Mouse (Mus musculus): ENCODE data around the gene Lsmem1. TPM values are rescaled to one million over a fixed set of nuclear protein-coding genes. Genes with fewer than 3 reads are reported as not detected.

Gene Lsmem1
- total and polyA plus RNA-seq, 2 experiments from 2014 or later, result not detected

DNA sequence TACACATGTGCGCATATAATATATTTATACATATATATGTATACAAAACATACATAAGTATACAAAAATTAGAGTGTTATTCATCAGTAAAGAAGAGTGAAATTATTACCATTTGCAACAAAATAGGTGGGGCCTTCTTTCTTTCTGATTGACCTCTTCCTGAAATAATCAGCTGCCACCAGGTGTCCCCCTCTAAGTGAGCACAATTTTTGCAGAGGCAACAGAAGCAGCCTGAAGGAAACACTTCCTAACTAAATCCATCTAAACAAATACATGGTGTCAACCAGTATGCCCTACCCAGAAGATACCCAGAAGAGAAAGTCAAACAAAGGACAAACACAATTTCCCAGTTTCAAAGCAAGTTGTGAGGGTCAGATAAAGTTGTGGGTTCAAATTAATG is 29.6 kb downstream of the Lsmem1 start:
- Histone ChIP-seq H3K36me3 (ENCODE audit: insufficient read depth, low read length) (no peaks in the 10 kb centered on the region), H3K27me3 (ENCODE audit: insufficient read depth, low read length) (no peaks in the 10 kb centered on the region), H3K9ac (replicated peaks; ENCODE audit: low read length, poor library complexity, severe bottlenecking) (no peak overlapping the region), H3K4me2 (ENCODE audit: low read depth, low read length, poor library complexity, severe bottlenecking) (no peak overlapping the region), H3K9me3 (ENCODE audit: low read length) (no peaks in the 10 kb centered on the region), H3K4me1 (ENCODE audit: insufficient read depth, low read length) (no peaks in the 10 kb centered on the region), H3K27ac (ENCODE audit: low read depth, low read length) (no peak overlapping the region), H3K4me3 (ENCODE audit: low read depth, low read length) (no peak overlapping the region)
- no peak; the same call in 1 of the 2 replicates for TF ChIP-seq CTCF (IDR thresholded peaks at IDR 0.05)
- WGBS, result 96% methylated on average over 1 of the region's 1 CpGs
- no peak for ATAC-seq (ENCODE audit: low FRiP score)
- DNase-seq (ENCODE audit: low spot score), result no peak

DNA sequence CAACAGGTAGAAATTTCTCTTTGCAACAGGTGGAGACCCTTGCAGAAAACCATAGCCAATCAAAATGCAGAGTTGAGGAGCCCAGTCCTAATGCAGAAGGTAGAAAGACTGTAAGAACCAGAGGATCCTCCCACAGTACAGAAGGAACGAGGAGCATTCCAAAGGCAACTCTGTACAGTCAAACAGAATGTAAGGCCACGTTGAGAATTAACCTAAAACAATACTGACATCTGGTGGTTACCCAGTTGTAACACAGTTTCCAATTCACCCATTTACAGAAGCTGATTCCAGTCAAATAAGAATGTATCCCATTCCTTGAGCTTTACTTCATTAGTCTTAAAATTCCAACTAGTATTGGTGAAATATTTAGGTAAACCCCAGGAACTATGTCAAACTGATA is 34.7 kb downstream of the Lsmem1 start:
- no peak overlapping the region for H3K9ac ChIP-seq (replicated peaks; ENCODE audit: low read length, poor library complexity, severe bottlenecking)
- no peaks in the 10 kb centered on the region for H3K27me3 ChIP-seq (ENCODE audit: insufficient read depth, low read length)
- ATAC-seq (ENCODE audit: low FRiP score) (no peak), DNase-seq (ENCODE audit: low spot score) (peak; percentile 76)
- H3K4me3 ChIP-seq (ENCODE audit: low read depth, low read length), result no peak overlapping the region
- peak; percentile 85 for TF ChIP-seq CTCF (IDR thresholded peaks at IDR 0.05)
- H3K36me3 ChIP-seq (ENCODE audit: insufficient read depth, low read length), result no peaks in the 10 kb centered on the region
- H3K4me1 ChIP-seq (ENCODE audit: insufficient read depth, low read length), result no peaks in the 10 kb centered on the region
- H3K4me2 ChIP-seq (ENCODE audit: low read depth, low read length, poor library complexity, severe bottlenecking), result no peak overlapping the region
- no peaks in the 10 kb centered on the region for H3K9me3 ChIP-seq (ENCODE audit: low read length)
- 5% methylated on average over 2 of the region's 2 CpGs for WGBS
- no peak overlapping the region for H3K27ac ChIP-seq (ENCODE audit: low read depth, low read length)

DNA sequence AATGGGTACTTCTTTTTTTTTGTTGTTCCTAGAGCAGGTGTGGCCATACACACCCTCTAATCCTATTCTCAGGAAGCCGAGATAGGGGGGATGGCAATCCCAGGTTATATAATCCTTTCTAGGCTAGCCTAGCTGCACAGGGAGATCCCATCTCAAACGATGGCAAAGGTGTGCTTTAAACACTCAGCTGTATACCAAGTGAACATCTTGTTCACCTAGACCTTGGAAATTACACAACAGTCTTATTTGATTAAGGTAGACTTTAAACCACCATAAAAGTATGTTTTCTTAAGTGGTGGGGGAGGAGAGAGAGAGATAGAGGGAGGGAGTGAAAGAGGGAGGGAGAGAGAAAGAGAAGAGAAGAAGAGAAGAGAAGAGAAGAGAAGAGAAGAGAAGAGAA is 38.5 kb downstream of the Lsmem1 start:
- H3K9me3 ChIP-seq (ENCODE audit: low read length), result no peaks in the 10 kb centered on the region
- no peak overlapping the region for H3K9ac ChIP-seq (replicated peaks; ENCODE audit: low read length, poor library complexity, severe bottlenecking)
- TF ChIP-seq CTCF (IDR thresholded peaks at IDR 0.05), result no peak
- no peaks in the 10 kb centered on the region for H3K4me1 ChIP-seq (ENCODE audit: insufficient read depth, low read length)
- no peaks in the 10 kb centered on the region for H3K27me3 ChIP-seq (ENCODE audit: insufficient read depth, low read length)
- H3K36me3 ChIP-seq (ENCODE audit: insufficient read depth, low read length), result no peaks in the 10 kb centered on the region
- 79% methylated on average over 2 of the region's 2 CpGs for WGBS
- no peak overlapping the region for H3K4me2 ChIP-seq (ENCODE audit: low read depth, low read length, poor library complexity, severe bottlenecking)
- DNase-seq (ENCODE audit: low spot score) (no peak), ATAC-seq (ENCODE audit: low FRiP score) (no peak)
- no peak overlapping the region for H3K4me3 ChIP-seq (ENCODE audit: low read depth, low read length)
- no peak overlapping the region for H3K27ac ChIP-seq (ENCODE audit: low read depth, low read length)

DNA sequence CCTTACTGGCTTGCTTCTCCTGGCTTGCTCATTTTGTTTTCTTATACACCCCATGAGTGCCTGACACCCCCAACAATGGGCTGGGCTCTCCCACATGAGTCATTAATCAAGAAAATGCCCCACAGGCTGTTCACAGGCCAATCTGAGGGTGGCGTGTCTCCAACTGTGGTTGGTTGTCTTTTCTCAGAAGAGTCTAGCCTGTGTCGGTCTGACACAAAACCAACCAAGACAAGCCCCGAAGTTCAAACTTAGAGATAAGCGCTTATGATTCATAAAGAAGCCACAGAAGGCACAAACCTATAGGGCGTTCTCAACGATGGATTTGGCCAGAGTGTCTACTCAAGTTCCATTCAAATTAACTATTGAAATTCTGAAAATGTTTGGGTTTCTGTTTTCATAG is 45.1 kb downstream of the Lsmem1 start:
- 95% methylated on average over 6 of the region's 6 CpGs for WGBS
- H3K36me3 ChIP-seq (ENCODE audit: insufficient read depth, low read length), result no peaks in the 10 kb centered on the region
- H3K27me3 ChIP-seq (ENCODE audit: insufficient read depth, low read length), result no peaks in the 10 kb centered on the region
- no peaks in the 10 kb centered on the region for H3K4me1 ChIP-seq (ENCODE audit: insufficient read depth, low read length)
- no peaks in the 10 kb centered on the region for H3K9me3 ChIP-seq (ENCODE audit: low read length)
- H3K27ac ChIP-seq (ENCODE audit: low read depth, low read length), result no peak overlapping the region
- no peak overlapping the region for H3K9ac ChIP-seq (replicated peaks; ENCODE audit: low read length, poor library complexity, severe bottlenecking)
- no peak for TF ChIP-seq CTCF (IDR thresholded peaks at IDR 0.05)
- ATAC-seq (ENCODE audit: low FRiP score) (no peak), DNase-seq (ENCODE audit: low spot score) (no peak)
- no peak overlapping the region for H3K4me2 ChIP-seq (ENCODE audit: low read depth, low read length, poor library complexity, severe bottlenecking)
- H3K4me3 ChIP-seq (ENCODE audit: low read depth, low read length), result no peak overlapping the region

DNA sequence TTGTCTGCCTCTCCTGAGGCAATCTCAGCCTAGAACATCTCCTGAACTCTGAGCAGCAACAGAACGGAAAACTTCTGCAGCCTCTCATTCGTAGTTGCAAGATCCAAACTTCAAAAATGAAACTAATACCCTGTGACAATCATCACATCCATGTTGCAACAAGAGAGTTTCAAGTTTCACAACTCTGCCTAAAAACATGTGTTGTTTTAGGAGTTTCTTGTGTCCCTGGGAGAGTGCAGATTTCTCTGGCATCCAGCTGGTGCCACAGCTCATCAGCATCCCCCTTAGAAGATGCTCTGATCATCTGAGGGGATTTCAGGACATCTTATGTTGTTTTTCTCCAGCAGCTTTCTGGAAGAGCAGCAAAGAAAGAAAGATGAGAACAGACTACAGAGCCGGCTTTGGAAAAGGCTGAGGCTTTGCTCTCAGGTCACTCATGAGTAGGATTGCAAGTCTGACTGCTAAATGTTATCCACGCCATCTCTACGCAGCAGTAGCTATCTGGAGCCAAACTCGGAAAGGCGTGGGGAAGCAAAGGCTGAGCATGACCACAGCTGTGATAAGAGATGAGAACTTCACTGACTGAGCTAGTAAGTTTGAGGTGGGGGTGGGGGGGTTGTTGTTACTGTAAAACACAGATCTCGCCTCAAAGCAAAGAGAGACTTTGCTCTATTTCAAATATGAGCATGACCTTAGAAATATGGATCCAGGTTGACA is 46.8 kb downstream of the Lsmem1 start:
- no peak overlapping the region for H3K27ac ChIP-seq (ENCODE audit: low read depth, low read length)
- no peak for ATAC-seq (ENCODE audit: low FRiP score)

DNA sequence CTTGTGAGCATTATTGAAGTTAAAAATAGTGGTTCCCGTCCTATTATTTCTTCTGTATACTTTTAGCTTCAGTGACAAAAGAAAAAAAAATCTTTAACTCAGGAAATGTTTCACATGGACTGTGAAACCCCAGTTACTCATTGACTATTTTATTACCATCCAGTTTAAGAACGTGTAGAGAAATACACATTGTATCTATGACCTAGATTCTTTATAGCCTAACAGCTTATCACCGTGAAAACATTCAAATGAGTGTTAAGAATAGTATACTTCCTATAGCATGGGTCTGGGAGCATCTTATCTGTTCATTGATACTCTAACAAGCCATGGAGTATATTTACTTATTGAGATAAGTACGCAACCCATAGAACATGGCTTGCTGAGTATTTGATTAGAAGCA is 52.0 kb downstream of the Lsmem1 start:
- Histone ChIP-seq H3K9me3 (ENCODE audit: low read length) (no peaks in the 10 kb centered on the region), H3K4me3 (ENCODE audit: low read depth, low read length) (no peak overlapping the region), H3K27ac (ENCODE audit: low read depth, low read length) (no peak overlapping the region), H3K27me3 (ENCODE audit: insufficient read depth, low read length) (no peaks in the 10 kb centered on the region), H3K4me2 (ENCODE audit: low read depth, low read length, poor library complexity, severe bottlenecking) (no peak overlapping the region), H3K36me3 (ENCODE audit: insufficient read depth, low read length) (no peaks in the 10 kb centered on the region), H3K4me1 (ENCODE audit: insufficient read depth, low read length) (no peaks in the 10 kb centered on the region), H3K9ac (replicated peaks; ENCODE audit: low read length, poor library complexity, severe bottlenecking) (no peak overlapping the region)
- TF ChIP-seq CTCF (IDR thresholded peaks at IDR 0.05), result no peak
- WGBS, result 74% methylated on average over 4 of the region's 4 CpGs
- DNase-seq (ENCODE audit: low spot score) (no peak), ATAC-seq (ENCODE audit: low FRiP score) (no peak)

More for the DNA sequence above, 46.8 kb downstream of the Lsmem1 start:
- WGBS, result 88% methylated on average over 8 of the region's 8 CpGs
- H3K36me3 ChIP-seq (ENCODE audit: insufficient read depth, low read length), result no peaks in the 10 kb centered on the region
- H3K27me3 ChIP-seq (ENCODE audit: insufficient read depth, low read length), result no peaks in the 10 kb centered on the region
- TF ChIP-seq CTCF (IDR thresholded peaks at IDR 0.05), result no peak
- H3K9me3 ChIP-seq (ENCODE audit: low read length), result no peaks in the 10 kb centered on the region
- no peak for DNase-seq (ENCODE audit: low spot score)
- H3K4me3 ChIP-seq (ENCODE audit: low read depth, low read length), result no peak overlapping the region
- no peak overlapping the region for H3K9ac ChIP-seq (replicated peaks; ENCODE audit: low read length, poor library complexity, severe bottlenecking)
- H3K4me2 ChIP-seq (ENCODE audit: low read depth, low read length, poor library complexity, severe bottlenecking), result no peak overlapping the region
- H3K4me1 ChIP-seq (ENCODE audit: insufficient read depth, low read length), result no peaks in the 10 kb centered on the region
